Mouse (Mus musculus) midbrain, embryonic 14.5 days (tissue): ENCODE measurements around the gene Fry. TPM values are rescaled to one million over a fixed set of nuclear protein-coding genes. Genes with fewer than 3 reads are reported as not detected.

Experiments
- ATAC-seq: fragments of 200-750 bp; cut with Nextera tagmentation; 2 replicates; pipeline ENCODE4 v1.8.0; 2017; ENCODE audit warnings: moderate number of reproducible peaks, moderate library complexity; ENCODE audit not compliant: low FRiP score, low TSS enrichment
- DNase-seq: peaks from one replicate; pipeline ENCODE4 v3.0.0-alpha.2; 2015
- H3K27ac ChIP-seq: fragments of 300-500 bp; sonication (generic); replicated peaks from 2 replicates; pipeline ENCODE4 v1.5.1; 2014; ENCODE audit warnings: mild to moderate bottlenecking, low read depth, low read length, moderate library complexity
- H3K27me3 ChIP-seq: fragments of 300-500 bp; sonication (generic); 2 replicates; pipeline ENCODE4 v1.6.1; 2014; ENCODE audit warnings: low read length, control low read depth, mixed read lengths; ENCODE audit not compliant: control insufficient read depth, insufficient read depth
- H3K36me3 ChIP-seq: fragments of 300-500 bp; sonication (generic); 2 replicates; pipeline ENCODE4 v1.6.1; 2014; ENCODE audit warnings: low read length, control low read depth; ENCODE audit not compliant: control insufficient read depth, insufficient read depth
- H3K4me1 ChIP-seq: fragments of 300-500 bp; sonication (generic); 2 replicates; pipeline ENCODE4 v1.6.1; 2014; ENCODE audit warnings: mild to moderate bottlenecking, antibody characterized with exemption, low read length, control low read depth; ENCODE audit not compliant: control insufficient read depth, insufficient read depth
- H3K4me2 ChIP-seq: fragments of 300-500 bp; sonication (generic); 2 replicates; pipeline ENCODE4 v1.6.1; 2014; ENCODE audit warnings: mild to moderate bottlenecking, low read length, moderate library complexity
- H3K4me3 ChIP-seq: fragments of 300-500 bp; sonication (generic); replicated peaks from 2 replicates; pipeline ENCODE4 v1.5.1; 2014; ENCODE audit warnings: low read depth, low read length
- H3K9ac ChIP-seq: fragments of 300-500 bp; sonication (generic); replicated peaks from 2 replicates; pipeline ENCODE4 v1.6.1; 2014; ENCODE audit warnings: mild to moderate bottlenecking, low read length, moderate library complexity
- H3K9me3 ChIP-seq: fragments of 300-500 bp; sonication (generic); 2 replicates; pipeline ENCODE4 v1.6.1; 2016; ENCODE audit warnings: low read length, control low read depth, mixed read lengths; ENCODE audit not compliant: control insufficient read depth
- WGBS: fragments of 180-500 bp; shearing (Covaris S2); extraction: QIAGEN DNeasy Blood & Tissue Kit; methylation state at CpG from one replicate; pipeline ENCODE4 v1.1.7; 2014; 5-methylcytosine and 5-hydroxymethylcytosine counted together
- polyA plus RNA-seq: library from polyadenylated mRNA; unstranded; fragments of >200 nt; fragmentation: Nextera tagmentation; extraction: Ambion mirVana; gene quantifications from 2 replicates; pipeline ENCODE4 v1.2.1, GENCODE M21; 2014

The Fry gene
- polyA plus RNA-seq, 1 experiment from 2014 or later, result 68.5 TPM

DNA sequence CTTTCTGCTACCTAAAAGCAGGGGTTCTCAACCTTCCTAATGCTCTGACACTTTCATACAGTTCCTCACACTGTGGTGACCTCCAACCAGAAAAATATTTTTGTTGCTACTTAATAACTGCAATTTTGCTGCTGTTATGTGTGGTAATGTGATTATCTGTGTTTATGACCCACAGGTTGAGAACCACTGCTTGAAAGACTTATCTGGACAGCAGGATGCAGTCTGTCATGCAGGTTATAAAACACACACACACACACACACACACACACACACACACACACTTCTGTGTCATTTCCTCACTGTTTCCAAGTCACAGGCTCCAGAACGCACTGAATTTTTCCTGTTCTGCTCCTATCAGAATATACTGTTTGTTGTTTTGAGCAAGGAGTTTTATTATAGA, 395.6 kb downstream of the Fry start:
- H3K36me3 ChIP-seq, result no peaks in the 10 kb centered on the region
- no peak overlapping the region for H3K27ac ChIP-seq
- no peaks in the 10 kb centered on the region for H3K4me1 ChIP-seq
- no peak overlapping the region for H3K4me2 ChIP-seq
- no peak overlapping the region for H3K9ac ChIP-seq
- WGBS, result 100% methylated on average over 1 of the region's 1 CpGs
- H3K4me3 ChIP-seq, result no peak overlapping the region
- ATAC-seq, result no peak
- no peak for DNase-seq
- H3K9me3 ChIP-seq, result no peaks in the 10 kb centered on the region
- H3K27me3 ChIP-seq, result no peaks in the 10 kb centered on the region

DNA sequence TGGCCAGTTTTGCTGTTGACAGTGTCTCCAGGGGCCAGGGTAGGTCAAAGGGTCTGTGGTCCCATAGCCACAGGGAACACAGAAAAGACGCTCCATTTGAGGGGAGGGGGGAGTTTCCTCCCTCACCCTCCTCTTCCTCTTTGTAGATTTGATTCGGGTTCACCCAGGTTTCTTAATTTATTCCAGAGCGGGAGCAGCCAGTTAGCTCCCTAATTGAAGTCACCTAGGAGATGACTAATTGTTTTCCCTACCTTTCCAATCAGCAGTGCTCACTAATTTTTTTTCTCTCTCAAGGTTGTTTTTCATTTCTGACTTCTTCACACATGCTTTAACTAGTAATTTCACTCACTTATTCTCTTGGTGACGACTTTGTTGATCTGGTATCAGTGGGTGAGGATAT, 399.6 kb downstream of the Fry start, which contains the start of gene Zar1l:
Gene Zar1l, minus strand, starts transcription at position 101 of the 400 bp plus-strand sequence.
- H3K27ac ChIP-seq, result no peak within 1 kb of the TSS
- WGBS, result 59% methylated on average over 4 of the region's 4 CpGs
- H3K36me3 ChIP-seq, result no peaks in the 10 kb centered on the region
- H3K27me3 ChIP-seq, result no peaks in the 10 kb centered on the region
- no peak within 1 kb of the TSS for H3K9ac ChIP-seq
- DNase-seq (no peak), ATAC-seq (no peak)
- H3K4me3 ChIP-seq, result no peak within 1 kb of the TSS
- no peak within 1 kb of the TSS for H3K4me2 ChIP-seq
- no peaks in the 10 kb centered on the region for H3K9me3 ChIP-seq
- H3K4me1 ChIP-seq, result 0 out of 2 replicates have a peak, but pooled peaks cover 2% of the 10 kb centered on the region

DNA sequence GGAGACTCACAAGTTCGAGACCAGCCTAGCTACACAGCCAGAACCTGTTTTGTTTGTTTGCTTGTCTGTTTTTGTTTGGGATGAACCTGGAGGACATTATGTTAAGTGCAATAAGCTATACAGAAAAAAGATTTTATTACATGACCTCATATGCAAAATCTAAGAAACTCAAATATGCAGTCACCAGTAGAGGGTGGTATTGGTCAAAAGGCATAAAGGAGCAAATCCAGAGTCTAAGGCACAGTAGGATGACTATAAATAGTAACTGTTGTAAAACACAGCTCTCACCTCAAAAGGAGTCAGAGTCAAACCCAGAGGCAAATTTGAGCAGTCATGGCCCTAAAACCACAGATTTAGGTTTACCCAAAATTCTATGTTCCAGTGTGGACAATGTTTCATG, 401.1 kb downstream of the Fry start:
- no peak overlapping the region for H3K9ac ChIP-seq
- H3K27ac ChIP-seq, result no peak overlapping the region
- no peak overlapping the region for H3K4me2 ChIP-seq
- DNase-seq (peak; percentile 18), ATAC-seq (no peak)
- no peak overlapping the region for H3K4me3 ChIP-seq
- H3K27me3 ChIP-seq, result no peaks in the 10 kb centered on the region
- no peaks in the 10 kb centered on the region for H3K9me3 ChIP-seq
- no peaks in the 10 kb centered on the region for H3K36me3 ChIP-seq
- 0 out of 2 replicates have a peak, but pooled peaks cover 2% of the 10 kb centered on the region for H3K4me1 ChIP-seq
- WGBS, result 92% methylated on average over 1 of the region's 1 CpGs

DNA sequence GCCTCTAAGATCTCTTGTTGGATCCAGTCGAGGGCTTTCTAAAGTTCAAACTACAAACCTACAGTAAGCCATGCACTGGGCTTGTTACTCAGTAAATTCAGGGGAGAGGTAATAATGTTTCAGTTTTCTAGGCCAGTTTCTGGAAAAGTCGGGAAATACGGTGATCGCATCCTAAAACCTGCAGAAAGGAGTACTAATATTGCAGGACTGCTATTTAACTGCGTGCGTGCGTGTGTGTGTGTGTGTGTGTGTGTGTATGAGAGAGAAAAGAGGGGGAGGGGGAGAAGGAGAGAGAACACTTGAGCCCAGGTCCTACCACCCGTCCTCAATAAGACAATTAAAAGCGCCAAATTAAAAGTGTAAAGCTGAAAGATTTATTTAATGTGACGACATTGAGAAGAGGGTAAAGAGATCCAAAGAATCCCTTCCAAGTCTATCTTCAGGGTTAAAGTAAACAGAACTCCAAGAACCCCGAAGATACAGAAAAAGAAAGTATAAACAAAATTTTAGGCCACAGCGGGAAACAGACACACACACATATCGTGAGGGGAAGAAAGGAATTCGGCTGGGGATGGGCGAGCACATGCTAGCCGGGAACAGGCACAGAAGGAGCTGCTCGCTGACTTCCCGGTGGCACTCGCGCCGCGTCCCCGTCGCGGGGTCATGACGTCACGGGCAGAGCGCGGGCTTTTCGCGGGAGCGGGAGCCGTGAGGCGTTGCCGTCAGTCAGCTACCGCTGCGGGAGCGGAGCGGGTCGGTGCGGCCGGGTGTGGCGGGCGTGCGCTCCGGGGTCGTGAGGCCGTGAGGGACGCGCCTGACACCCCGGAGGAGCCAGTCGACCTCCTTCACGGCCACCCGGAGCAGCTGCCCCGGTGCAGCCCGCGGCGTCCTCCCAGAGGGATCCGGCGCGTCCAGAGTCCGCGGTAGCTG, 403.8 kb downstream of the Fry start, which contains the start of gene Brca2:
Gene Brca2, plus strand, starts transcription at position 694 of the 930 bp plus-strand sequence.
- peak within 1 kb of the TSS; percentile 62 for H3K27ac ChIP-seq
- peak; percentile 96 for DNase-seq
- 0 out of 2 replicates have a peak, but pooled peaks cover 2% of the 10 kb centered on the region for H3K4me1 ChIP-seq
- no peaks in the 10 kb centered on the region for H3K9me3 ChIP-seq
- no peaks in the 10 kb centered on the region for H3K36me3 ChIP-seq
- H3K27me3 ChIP-seq, result no peaks in the 10 kb centered on the region
- 6% methylated on average over 63 of the region's 63 CpGs for WGBS
- peak; percentile 97 for ATAC-seq
- H3K4me2 ChIP-seq, result peak within 1 kb of the TSS; percentile 69
- H3K9ac ChIP-seq, result peak within 1 kb of the TSS; percentile 80
- peak within 1 kb of the TSS; percentile 75 for H3K4me3 ChIP-seq

DNA sequence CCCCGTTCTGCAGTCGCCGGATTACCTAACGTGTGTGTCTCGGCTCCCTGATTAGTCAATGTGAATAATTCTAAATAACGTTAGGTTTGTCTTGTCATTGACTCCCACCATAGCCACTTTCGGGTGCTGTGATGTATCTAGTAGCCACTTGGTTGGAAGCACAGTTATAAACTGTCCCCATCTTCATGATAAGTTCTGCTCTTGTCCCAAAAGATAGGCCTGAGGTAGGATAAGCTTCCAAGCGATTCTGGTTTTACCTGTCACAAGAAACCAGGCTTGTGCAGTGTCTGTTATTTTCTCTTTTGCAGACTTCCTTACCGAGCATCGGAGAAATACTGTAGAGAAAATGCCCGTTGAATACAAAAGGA, 404.4 kb downstream of the Fry start:
- Histone ChIP-seq H3K9ac (peak overlapping the region; percentile 80), H3K27me3 (no peaks in the 10 kb centered on the region), H3K27ac (peak overlapping the region; percentile 62), H3K4me3 (peak overlapping the region; percentile 75), H3K9me3 (no peaks in the 10 kb centered on the region), H3K36me3 (no peaks in the 10 kb centered on the region), H3K4me1 (0 out of 2 replicates have a peak, but pooled peaks cover 2% of the 10 kb centered on the region), H3K4me2 (peak overlapping the region; percentile 69)
- DNase-seq, result no peak
- WGBS, result 10% methylated on average over 11 of the region's 11 CpGs
- ATAC-seq, result no peak

DNA sequence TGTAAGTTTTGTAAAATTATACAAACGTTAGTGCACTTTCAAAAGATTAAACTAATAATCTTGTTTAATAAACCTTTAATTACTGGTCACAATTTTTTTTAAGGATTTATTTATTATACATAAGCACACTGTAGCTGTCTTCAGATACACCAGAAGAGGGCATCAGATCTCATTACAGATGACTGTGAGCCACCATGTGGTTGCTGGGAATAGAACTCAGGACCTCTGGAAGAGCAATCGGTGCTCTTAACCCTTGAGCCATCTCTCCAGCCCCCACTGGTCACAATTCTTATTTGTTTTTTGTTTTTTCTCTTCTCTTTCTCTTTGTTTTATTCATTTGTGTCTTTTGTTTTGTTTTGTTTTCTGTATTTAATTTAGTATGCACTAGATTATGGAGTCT, 406.8 kb downstream of the Fry start:
- Histone ChIP-seq H3K9ac (no peak overlapping the region), H3K27me3 (no peaks in the 10 kb centered on the region), H3K36me3 (no peaks in the 10 kb centered on the region), H3K9me3 (no peaks in the 10 kb centered on the region), H3K4me1 (0 out of 2 replicates have a peak, but pooled peaks cover 2% of the 10 kb centered on the region), H3K4me3 (no peak overlapping the region), H3K4me2 (no peak overlapping the region), H3K27ac (no peak overlapping the region)
- no peak for ATAC-seq
- DNase-seq, result no peak
- 87% methylated on average over 2 of the region's 2 CpGs for WGBS

DNA sequence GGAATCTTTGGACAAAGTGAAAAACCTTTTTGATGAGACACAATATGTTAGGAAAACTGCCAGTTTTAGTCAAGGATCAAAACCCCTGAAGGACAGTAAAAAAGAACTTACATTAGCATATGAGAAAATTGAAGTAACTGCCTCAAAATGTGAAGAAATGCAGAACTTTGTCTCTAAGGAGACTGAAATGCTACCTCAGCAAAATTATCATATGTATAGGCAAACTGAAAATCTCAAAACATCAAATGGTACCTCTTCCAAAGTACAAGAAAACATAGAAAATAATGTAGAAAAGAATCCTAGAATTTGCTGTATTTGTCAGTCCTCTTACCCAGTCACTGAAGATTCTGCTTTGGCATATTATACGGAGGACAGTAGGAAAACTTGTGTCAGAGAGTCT, 422.9 kb downstream of the Fry start:
- H3K27me3 ChIP-seq, result no peaks in the 10 kb centered on the region
- no peak overlapping the region for H3K9ac ChIP-seq
- H3K36me3 ChIP-seq, result peaks cover 20% of the 10 kb centered on the region
- no peaks in the 10 kb centered on the region for H3K4me1 ChIP-seq
- 0 out of 2 replicates have a peak, but pooled peaks cover 3% of the 10 kb centered on the region for H3K9me3 ChIP-seq
- DNase-seq (no peak), ATAC-seq (no peak)
- H3K4me3 ChIP-seq, result no peak overlapping the region
- no peak overlapping the region for H3K4me2 ChIP-seq
- no peak overlapping the region for H3K27ac ChIP-seq
- 98% methylated on average over 1 of the region's 1 CpGs for WGBS

DNA sequence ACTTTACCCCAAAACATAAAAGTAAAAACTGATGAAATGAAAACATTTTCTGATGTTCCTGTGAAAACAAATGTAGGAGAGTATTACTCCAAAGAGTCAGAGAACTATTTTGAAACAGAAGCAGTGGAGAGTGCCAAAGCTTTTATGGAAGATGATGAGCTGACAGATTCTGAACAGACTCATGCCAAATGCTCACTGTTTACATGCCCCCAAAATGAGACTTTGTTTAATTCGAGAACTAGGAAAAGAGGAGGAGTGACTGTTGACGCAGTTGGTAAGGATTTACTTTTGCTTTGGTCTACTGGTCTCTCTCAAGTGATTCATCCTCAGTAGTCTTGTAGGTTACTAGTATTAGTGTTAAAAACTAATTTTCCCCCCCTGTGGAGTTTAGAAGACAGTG, 424.7 kb downstream of the Fry start:
- H3K4me2 ChIP-seq, result no peak overlapping the region
- H3K4me1 ChIP-seq, result no peaks in the 10 kb centered on the region
- 91% methylated on average over 2 of the region's 2 CpGs for WGBS
- no peak for DNase-seq
- ATAC-seq, result no peak
- H3K9ac ChIP-seq, result no peak overlapping the region
- no peak overlapping the region for H3K4me3 ChIP-seq
- no peak overlapping the region for H3K27ac ChIP-seq
- 0 out of 2 replicates have a peak, but pooled peaks cover 3% of the 10 kb centered on the region for H3K9me3 ChIP-seq
- H3K36me3 ChIP-seq, result peaks cover 14% of the 10 kb centered on the region
- no peaks in the 10 kb centered on the region for H3K27me3 ChIP-seq
